Mouse (Mus musculus): ENCODE results near the gene Vmn2r75.
"Not testable (repeated sequence)": the region's sequence is repeated elsewhere in the genome, so short reads cannot be mapped to it uniquely, and the experiment has no call there.

Gene Vmn2r75

GRCm38 (mm10) chr7:86171678-86172077 lies at the start of gene Vmn2r75:
TSS of gene Vmn2r75 (minus strand) at chr7:86171778.
- DNase-seq, result not testable (repeated sequence)

- DNase-seq, result no peak
Observed at GRCm38 (mm10) chr7:86211345-86211744, 39.8 kb upstream of the Vmn2r75 start.

Data from spleen, adult 18-20 months (tissue).